16 mouse cellular contexts compared by ENCODE assay signal in genomic region chr17:14667225-14667624, GRCm38 (mm10). TPM values are rescaled to one million over a fixed set of nuclear protein-coding genes. Genes with fewer than 3 reads are reported as not detected.
"Had no signal": no experiment of that assay in that cellular context is flagged by ENCODE, and none has a peak within 500 bp of the region (broad histone marks: within the 10 kb centered on the region; RNA-seq: fewer than 3 reads in every experiment).

No protein-coding gene starts in this region.

- H3K36me3 ChIP-seq: neural tube, embryonic 15.5 days had no signal

- H3K9me3 ChIP-seq: neural tube, embryonic 15.5 days; stomach, embryonic 15.5 days had no signal

- H3K4me1 ChIP-seq: stomach, embryonic 15.5 days had no signal

- H3K4me2 ChIP-seq: neural tube, embryonic 15.5 days; stomach, embryonic 15.5 days had no signal

- DNase-seq: retina, postnatal 1 day; right cerebral cortex, adult 18-20 months; right cerebral cortex, postnatal 14 days; right cerebral cortex, postnatal 25 days; right cerebral cortex, postnatal 4 days; spleen, adult 18-20 months; thymus, adult 18-20 months; thymus, adult 2 months; thymus, postnatal 14 days; thymus, postnatal 25 days; thymus, postnatal 36 days; thymus, postnatal 4 days had no signal

- H3K27me3 ChIP-seq: neural tube, embryonic 15.5 days; stomach, embryonic 15.5 days had no signal

- H3K9ac ChIP-seq: neural tube, embryonic 15.5 days; stomach, embryonic 15.5 days had no signal

- H3K4me3 ChIP-seq: neural tube, embryonic 15.5 days; stomach, embryonic 15.5 days had no signal

- H3K27ac ChIP-seq: neural tube, embryonic 15.5 days; stomach, embryonic 15.5 days; stomach, postnatal 0 days had no signal

RNA-seq across cellular contexts. Expression of gene Thbs2, which starts 26.8 kb away (rescaled TPM):
- total RNA-seq: neutrophil, adult 5-6 weeks had no signal
